Mouse (Mus musculus) hindbrain, embryonic 14.5 days (tissue): ENCODE measurements around the gene Hal. TPM values are rescaled to one million over a fixed set of nuclear protein-coding genes. Genes with fewer than 3 reads are reported as not detected.

Experiments used
- ATAC-seq: fragments of 200-750 bp; cut with Nextera tagmentation; 2 replicates; pipeline ENCODE4 v1.8.0; 2017; ENCODE audit warnings: moderate number of reproducible peaks, mild to moderate bottlenecking, moderate TSS enrichment, moderate library complexity; ENCODE audit not compliant: low FRiP score
- DNase-seq: peaks from one replicate; pipeline ENCODE4 v3.0.0-alpha.2; 2015; ENCODE audit warnings: low spot score
- H3K27ac ChIP-seq: fragments of 300-500 bp; sonication (generic); 2 replicates; pipeline ENCODE4 v1.5.1; 2014; ENCODE audit warnings: mild to moderate bottlenecking, moderate library complexity
- H3K27me3 ChIP-seq: fragments of 300-500 bp; sonication (generic); 2 replicates; pipeline ENCODE4 v1.6.1; 2014; ENCODE audit warnings: mild to moderate bottlenecking, low read length, mixed read lengths; ENCODE audit not compliant: control insufficient read depth, insufficient read depth
- H3K36me3 ChIP-seq: fragments of 300-500 bp; sonication (generic); replicated peaks from 2 replicates; pipeline ENCODE4 v1.6.1; 2014; ENCODE audit not compliant: control insufficient read depth, insufficient read depth
- H3K4me1 ChIP-seq: fragments of 300-500 bp; sonication (generic); replicated peaks from 2 replicates; pipeline ENCODE4 v1.6.1; 2014; ENCODE audit warnings: antibody characterized with exemption, low read length, mixed read lengths; ENCODE audit not compliant: control insufficient read depth, insufficient read depth
- H3K4me2 ChIP-seq: fragments of 300-500 bp; sonication (generic); replicated peaks from 2 replicates; pipeline ENCODE4 v1.6.1; 2014; ENCODE audit warnings: mild to moderate bottlenecking, moderate library complexity
- H3K4me3 ChIP-seq: fragments of 300-500 bp; sonication (generic); replicated peaks from 2 replicates; pipeline ENCODE4 v1.5.1; 2014; ENCODE audit warnings: mild to moderate bottlenecking, low read length
- H3K9ac ChIP-seq: fragments of 300-500 bp; sonication (generic); 2 replicates; pipeline ENCODE4 v1.6.1; 2014
- H3K9me3 ChIP-seq: fragments of 300-500 bp; sonication (generic); 2 replicates; pipeline ENCODE4 v1.6.1; 2016; ENCODE audit warnings: low read length; ENCODE audit not compliant: control insufficient read depth
- WGBS: fragments of 180-500 bp; shearing (Covaris S2); extraction: QIAGEN DNeasy Blood & Tissue Kit; methylation state at CpG from one replicate; pipeline ENCODE4 v1.1.7; 2014; 5-methylcytosine and 5-hydroxymethylcytosine counted together
- polyA plus RNA-seq: library from polyadenylated mRNA; unstranded; fragments of >200 nt; fragmentation: Nextera tagmentation; extraction: Ambion mirVana; gene quantifications from 2 replicates; pipeline ENCODE4 v1.2.1, GENCODE M21; 2014

Gene Hal
- polyA plus RNA-seq: not detected in 2 replicates

GRCm38 (mm10) chr10:93488066-93488827 is at the start of gene Hal:
Gene Hal (plus strand): TSS chr10:93488768.
- no peak within 1 kb of the TSS for H3K9ac ChIP-seq
- H3K4me3 ChIP-seq: no peak within 1 kb of the TSS
- peaks cover 5% of the 10 kb centered on the region; the same call in 1 of the 2 replicates for H3K36me3 ChIP-seq
- H3K9me3 ChIP-seq: no peaks in the 10 kb centered on the region
- no peaks in the 10 kb centered on the region for H3K27me3 ChIP-seq
- WGBS: 47% methylated on average over 17 of the region's 17 CpGs
- no peak for ATAC-seq
- no peak within 1 kb of the TSS for H3K4me2 ChIP-seq
- no peak within 1 kb of the TSS for H3K27ac ChIP-seq
- no peak for DNase-seq
- no peaks in the 10 kb centered on the region for H3K4me1 ChIP-seq

- Histone ChIP-seq H3K4me2 (no peak overlapping the region), H3K27ac (no peak overlapping the region), H3K36me3 (no peaks in the 10 kb centered on the region), H3K27me3 (no peaks in the 10 kb centered on the region), H3K9ac (no peak overlapping the region), H3K4me1 (no peaks in the 10 kb centered on the region), H3K9me3 (no peaks in the 10 kb centered on the region), H3K4me3 (no peak overlapping the region)
- 91% methylated on average over 6 of the region's 6 CpGs for WGBS
- DNase-seq (no peak), ATAC-seq (no peak)
Measured at GRCm38 (mm10) chr10:93441501-93441900, 47.1 kb upstream of the Hal start.

- Histone ChIP-seq H3K4me2 (no peak overlapping the region), H3K4me1 (no peaks in the 10 kb centered on the region), H3K27ac (no peak overlapping the region), H3K27me3 (no peaks in the 10 kb centered on the region), H3K4me3 (no peak overlapping the region), H3K9me3 (no peaks in the 10 kb centered on the region), H3K9ac (no peak overlapping the region), H3K36me3 (no peaks in the 10 kb centered on the region)
- 91% methylated on average over 3 of the region's 3 CpGs for WGBS
- DNase-seq (no peak), ATAC-seq (no peak)
Measured at GRCm38 (mm10) chr10:93442183-93442582, 46.4 kb upstream of the Hal start.

GRCm38 (mm10) chr10:93444407-93444806 is 44.2 kb upstream of the Hal start:
- 83% methylated on average over 9 of the region's 9 CpGs for WGBS
- Histone ChIP-seq H3K27ac (no peak overlapping the region), H3K9me3 (no peaks in the 10 kb centered on the region), H3K4me1 (no peaks in the 10 kb centered on the region), H3K9ac (no peak overlapping the region), H3K36me3 (no peaks in the 10 kb centered on the region), H3K4me3 (no peak overlapping the region), H3K4me2 (no peak overlapping the region), H3K27me3 (no peaks in the 10 kb centered on the region)
- ATAC-seq (no peak), DNase-seq (no peak)

GRCm38 (mm10) chr10:93447398-93447797 is 41.2 kb upstream of the Hal start:
- Histone ChIP-seq H3K4me1 (0 out of 2 replicates have a peak, but pooled peaks cover 3% of the 10 kb centered on the region), H3K36me3 (no peaks in the 10 kb centered on the region), H3K9ac (no peak overlapping the region), H3K27ac (no peak overlapping the region), H3K4me2 (no peak overlapping the region), H3K27me3 (no peaks in the 10 kb centered on the region), H3K4me3 (no peak overlapping the region), H3K9me3 (no peaks in the 10 kb centered on the region)
- no peak for DNase-seq
- no peak for ATAC-seq
- WGBS: 71% methylated on average over 10 of the region's 10 CpGs

GRCm38 (mm10) chr10:93454652-93455014 is 33.9 kb upstream of the Hal start:
- 71% methylated on average over 7 of the region's 7 CpGs for WGBS
- ATAC-seq (no peak), DNase-seq (no peak)
- H3K9me3 ChIP-seq: no peaks in the 10 kb centered on the region
- H3K4me2 ChIP-seq: peak overlapping the region; percentile 88
- no peaks in the 10 kb centered on the region; the same call in 1 of the 2 replicates for H3K36me3 ChIP-seq
- no peak overlapping the region for H3K27ac ChIP-seq
- H3K27me3 ChIP-seq: no peaks in the 10 kb centered on the region
- H3K4me3 ChIP-seq: peak overlapping the region; percentile 76
- peak overlapping the region; percentile 84 for H3K9ac ChIP-seq
- H3K4me1 ChIP-seq: peaks cover 18% of the 10 kb centered on the region

- Histone ChIP-seq H3K4me1 (peaks cover 6% of the 10 kb centered on the region), H3K36me3 (peaks cover 51% of the 10 kb centered on the region), H3K9ac (no peak overlapping the region), H3K9me3 (no peaks in the 10 kb centered on the region), H3K4me2 (no peak overlapping the region), H3K4me3 (no peak overlapping the region), H3K27me3 (no peaks in the 10 kb centered on the region), H3K27ac (no peak overlapping the region)
- ATAC-seq: no peak
- WGBS: 87% methylated on average over 11 of the region's 11 CpGs
- DNase-seq: no peak
Measured at GRCm38 (mm10) chr10:93460106-93460505, 28.5 kb upstream of the Hal start.

GRCm38 (mm10) chr10:93462692-93463382 is 25.7 kb upstream of the Hal start:
- no peak for ATAC-seq
- no peak overlapping the region for H3K4me3 ChIP-seq
- H3K27me3 ChIP-seq: no peaks in the 10 kb centered on the region
- no peaks in the 10 kb centered on the region for H3K4me1 ChIP-seq
- H3K4me2 ChIP-seq: no peak overlapping the region
- no peak for DNase-seq
- 90% methylated on average over 7 of the region's 7 CpGs for WGBS
- H3K9ac ChIP-seq: no peak overlapping the region
- H3K9me3 ChIP-seq: no peaks in the 10 kb centered on the region
- peaks cover 73% of the 10 kb centered on the region for H3K36me3 ChIP-seq
- H3K27ac ChIP-seq: no peak overlapping the region

GRCm38 (mm10) chr10:93463611-93464010 is 25.0 kb upstream of the Hal start:
- Histone ChIP-seq H3K4me3 (no peak overlapping the region), H3K4me1 (no peaks in the 10 kb centered on the region), H3K36me3 (peaks cover 74% of the 10 kb centered on the region), H3K27ac (no peak overlapping the region), H3K4me2 (no peak overlapping the region), H3K9ac (no peak overlapping the region), H3K27me3 (no peaks in the 10 kb centered on the region), H3K9me3 (no peaks in the 10 kb centered on the region)
- 88% methylated on average over 13 of the region's 13 CpGs for WGBS
- no peak for DNase-seq
- ATAC-seq: no peak
